Mouse (Mus musculus) limb, embryonic 12.5 days (tissue): Measurements from ENCODE around the gene Apopt1. TPM values are rescaled to one million over a fixed set of nuclear protein-coding genes. Genes with fewer than 3 reads are reported as not detected.

Experiments
- ATAC-seq: fragments of 200-750 bp; cut with Nextera tagmentation; 2 replicates; pipeline ENCODE4 v1.8.0; 2017; ENCODE audit warnings: low read depth, moderate TSS enrichment; ENCODE audit not compliant: insufficient number of reproducible peaks, insufficient read depth, low FRiP score, low TSS enrichment
- H3K27ac ChIP-seq: fragments of 300-500 bp; sonication (generic); 2 replicates; pipeline ENCODE4 v1.5.1; 2016; ENCODE audit warnings: mild to moderate bottlenecking, moderate library complexity
- H3K27me3 ChIP-seq: fragments of 300-500 bp; sonication (generic); 2 replicates; pipeline ENCODE4 v1.6.1; 2016; ENCODE audit warnings: mild to moderate bottlenecking, moderate library complexity
- H3K36me3 ChIP-seq: fragments of 300-500 bp; sonication (generic); 2 replicates; pipeline ENCODE4 v1.6.1; 2016; ENCODE audit warnings: mild to moderate bottlenecking, moderate library complexity
- H3K4me1 ChIP-seq: fragments of 300-500 bp; sonication (generic); replicated peaks from 2 replicates; pipeline ENCODE4 v1.6.1; 2016
- H3K4me2 ChIP-seq: fragments of 300-500 bp; sonication (generic); 2 replicates; pipeline ENCODE4 v1.6.1; 2016; ENCODE audit warnings: mild to moderate bottlenecking, moderate library complexity
- H3K4me3 ChIP-seq: fragments of 300-500 bp; sonication (generic); replicated peaks from 2 replicates; pipeline ENCODE4 v1.5.1; 2016; ENCODE audit warnings: mild to moderate bottlenecking
- H3K9ac ChIP-seq: fragments of 300-500 bp; sonication (generic); replicated peaks from 2 replicates; pipeline ENCODE4 v1.6.1; 2016; ENCODE audit warnings: mild to moderate bottlenecking, moderate library complexity
- H3K9me3 ChIP-seq: fragments of 300-500 bp; sonication (generic); 2 replicates; pipeline ENCODE4 v1.6.1; 2016; ENCODE audit warnings: mild to moderate bottlenecking, moderate library complexity
- WGBS: fragments of 180-500 bp; shearing (Covaris S2); methylation state at CpG from one replicate; pipeline ENCODE4 v1.1.7; 2016; 5-methylcytosine and 5-hydroxymethylcytosine counted together
- polyA plus RNA-seq: library from polyadenylated mRNA; unstranded; fragments of >200 nt; fragmentation: Nextera tagmentation; extraction: Ambion mirVana; gene quantifications from 2 replicates; pipeline ENCODE4 v1.2.1, GENCODE M21; 2016

Gene Apopt1
- polyA plus RNA-seq, 1 experiment from 2014 or later, result 63.8 TPM

DNA sequence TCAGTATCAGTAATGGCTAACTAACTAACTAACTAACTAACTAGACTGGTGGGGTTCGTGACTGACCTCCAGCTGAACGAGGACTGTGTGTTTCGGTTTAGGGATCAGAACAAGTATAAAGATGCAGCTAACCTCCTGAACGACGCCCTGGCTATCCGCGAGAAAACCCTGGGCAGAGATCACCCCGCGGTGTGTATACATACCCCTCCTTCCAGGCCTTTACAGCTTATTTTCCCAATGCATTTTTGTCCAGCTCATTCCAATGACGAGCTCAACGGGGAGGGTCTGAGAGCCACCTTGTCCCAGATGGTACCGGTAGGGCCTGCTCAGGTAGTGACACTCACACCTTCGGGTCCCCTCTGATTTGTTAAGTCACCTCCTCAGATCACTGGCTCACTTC, 64.9 kb downstream of the Apopt1 start:
- no peak overlapping the region for H3K27ac ChIP-seq
- H3K27me3 ChIP-seq, result no peaks in the 10 kb centered on the region
- H3K4me2 ChIP-seq, result no peak overlapping the region
- H3K4me1 ChIP-seq, result no peaks in the 10 kb centered on the region
- no peak for ATAC-seq
- WGBS, result 95% methylated on average over 13 of the region's 13 CpGs
- H3K9ac ChIP-seq, result no peak overlapping the region
- no peak overlapping the region for H3K4me3 ChIP-seq
- H3K9me3 ChIP-seq, result peaks cover 10% of the 10 kb centered on the region
- peaks cover 98% of the 10 kb centered on the region for H3K36me3 ChIP-seq

DNA sequence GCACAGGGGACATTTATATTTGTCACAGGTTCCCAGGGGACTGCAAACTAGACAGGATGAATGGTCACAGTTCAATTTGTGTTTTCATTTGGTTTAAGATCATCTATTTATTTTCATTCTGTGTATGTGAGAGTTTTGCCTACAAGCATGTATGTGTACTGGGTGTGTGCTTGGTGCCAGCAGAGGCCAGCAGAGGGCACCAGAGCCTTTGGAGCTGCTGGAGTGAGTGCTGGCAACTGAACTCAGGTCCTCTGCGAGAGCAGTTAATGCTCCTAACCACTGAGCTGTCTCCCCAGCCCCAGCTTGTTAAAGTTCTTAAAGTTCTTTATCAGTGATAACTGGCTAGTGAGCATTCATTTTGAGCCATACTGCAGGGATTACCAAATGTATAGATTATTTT, 66.5 kb downstream of the Apopt1 start:
- peaks cover 97% of the 10 kb centered on the region for H3K36me3 ChIP-seq
- H3K4me2 ChIP-seq, result no peak overlapping the region
- no peak overlapping the region for H3K9ac ChIP-seq
- no peaks in the 10 kb centered on the region for H3K27me3 ChIP-seq
- H3K9me3 ChIP-seq, result peaks cover 10% of the 10 kb centered on the region
- no peak overlapping the region for H3K4me3 ChIP-seq
- H3K4me1 ChIP-seq, result peaks cover 3% of the 10 kb centered on the region; the same call in 1 of the 2 replicates
- no peak overlapping the region for H3K27ac ChIP-seq
- ATAC-seq, result no peak
- 97% methylated on average over 1 of the region's 1 CpGs for WGBS

DNA sequence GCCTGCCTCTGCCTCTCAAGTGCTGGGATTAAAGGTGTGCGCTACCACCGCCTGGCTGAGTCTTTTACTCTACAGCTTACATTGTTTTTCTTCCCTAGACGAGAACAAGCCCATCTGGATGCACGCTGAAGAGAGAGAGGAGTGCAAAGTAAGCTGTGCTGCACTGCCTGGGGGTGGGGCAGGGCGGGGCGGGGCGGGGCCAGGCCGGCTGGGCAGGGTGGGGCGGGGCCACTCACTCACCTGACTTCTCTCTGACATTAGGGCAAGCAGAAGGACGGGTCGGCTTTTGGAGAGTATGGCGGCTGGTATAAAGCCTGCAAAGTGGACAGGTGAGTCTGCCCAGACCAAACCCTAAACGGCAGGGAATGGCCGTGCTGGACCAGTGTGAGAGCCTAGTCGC, 72.1 kb downstream of the Apopt1 start:
- H3K27me3 ChIP-seq, result no peaks in the 10 kb centered on the region
- 63% methylated on average over 15 of the region's 15 CpGs for WGBS
- peaks cover 3% of the 10 kb centered on the region; the same call in 1 of the 2 replicates for H3K4me1 ChIP-seq
- H3K4me2 ChIP-seq, result no peak overlapping the region
- no peak overlapping the region for H3K4me3 ChIP-seq
- no peak overlapping the region for H3K9ac ChIP-seq
- H3K9me3 ChIP-seq, result no peaks in the 10 kb centered on the region
- H3K27ac ChIP-seq, result no peak overlapping the region
- peaks cover 99% of the 10 kb centered on the region for H3K36me3 ChIP-seq
- no peak for ATAC-seq

DNA sequence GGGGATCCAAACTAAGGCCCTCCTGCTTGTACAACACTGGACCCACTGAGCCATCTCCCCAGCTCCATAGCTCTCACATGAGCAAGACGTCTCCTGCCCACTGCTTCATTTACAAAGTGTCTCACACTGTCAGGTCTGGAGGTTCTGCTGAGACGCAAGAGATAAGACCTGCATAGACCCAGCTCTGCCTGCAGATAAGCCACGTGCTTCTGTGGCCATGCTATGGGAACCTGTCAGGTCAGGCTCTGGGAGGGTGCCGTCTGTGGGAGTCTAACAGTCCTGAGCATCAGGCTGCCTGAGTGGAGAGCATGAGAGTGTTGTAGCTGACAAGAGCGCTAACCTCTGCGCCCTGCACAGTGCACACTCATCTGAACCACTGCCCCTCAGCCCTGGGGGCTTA, 74.0 kb downstream of the Apopt1 start:
- Histone ChIP-seq H3K4me2 (no peak overlapping the region), H3K9ac (no peak overlapping the region), H3K36me3 (peaks cover 99% of the 10 kb centered on the region), H3K4me1 (peaks cover 3% of the 10 kb centered on the region; the same call in 1 of the 2 replicates), H3K4me3 (no peak overlapping the region), H3K27ac (no peak overlapping the region), H3K9me3 (no peaks in the 10 kb centered on the region), H3K27me3 (no peaks in the 10 kb centered on the region)
- WGBS, result 89% methylated on average over 6 of the region's 6 CpGs
- ATAC-seq, result no peak

DNA sequence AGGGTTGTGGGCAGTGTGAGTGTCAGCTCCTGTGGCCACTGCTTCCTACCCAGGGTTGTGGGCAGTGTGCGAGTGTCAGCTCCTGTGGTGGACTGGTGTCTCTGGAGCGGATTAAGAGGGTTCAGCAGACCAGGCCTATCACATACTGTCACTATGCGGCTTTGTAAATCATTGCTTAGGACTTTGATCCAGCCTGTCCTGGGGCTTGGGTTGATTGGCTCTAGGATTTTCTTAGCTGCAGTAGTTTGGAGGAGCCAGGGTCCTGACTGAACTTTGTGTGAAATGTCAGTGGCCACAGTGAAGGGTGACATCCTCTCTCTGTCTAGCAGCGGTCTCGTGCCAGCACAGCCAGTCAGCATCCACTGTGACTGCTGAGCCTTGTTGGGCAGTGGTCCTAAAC, 77.0 kb downstream of the Apopt1 start:
- Histone ChIP-seq H3K4me1 (no peaks in the 10 kb centered on the region), H3K27me3 (no peaks in the 10 kb centered on the region), H3K4me3 (no peak overlapping the region), H3K27ac (no peak overlapping the region), H3K9me3 (no peaks in the 10 kb centered on the region), H3K36me3 (peaks cover 99% of the 10 kb centered on the region), H3K4me2 (no peak overlapping the region), H3K9ac (no peak overlapping the region)
- WGBS, result 95% methylated on average over 5 of the region's 5 CpGs
- ATAC-seq, result no peak

DNA sequence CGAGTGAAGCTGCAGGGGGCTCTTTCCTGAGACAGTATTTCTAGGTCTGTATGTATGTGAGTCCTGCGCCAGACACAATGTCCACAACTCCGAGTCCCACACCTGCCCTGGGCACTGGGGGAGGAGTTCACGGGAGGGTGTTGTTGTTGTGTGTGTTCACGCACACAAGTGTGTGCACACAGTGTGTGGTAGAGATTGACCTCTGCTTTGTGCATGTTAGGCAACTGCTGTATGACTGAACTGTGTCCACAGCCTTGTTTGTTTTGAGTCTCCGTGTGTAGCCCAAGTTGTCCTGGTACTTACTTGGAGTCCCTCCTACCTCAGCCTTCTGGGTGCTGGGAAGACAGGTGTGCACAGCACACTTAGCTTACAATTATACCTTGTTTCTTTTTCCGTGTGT, 77.6 kb downstream of the Apopt1 start:
- Histone ChIP-seq H3K27me3 (no peaks in the 10 kb centered on the region), H3K9me3 (no peaks in the 10 kb centered on the region), H3K4me2 (no peak overlapping the region), H3K9ac (no peak overlapping the region), H3K4me1 (no peaks in the 10 kb centered on the region), H3K4me3 (no peak overlapping the region), H3K36me3 (peaks cover 99% of the 10 kb centered on the region), H3K27ac (no peak overlapping the region)
- no peak for ATAC-seq
- WGBS, result 91% methylated on average over 7 of the region's 7 CpGs

DNA sequence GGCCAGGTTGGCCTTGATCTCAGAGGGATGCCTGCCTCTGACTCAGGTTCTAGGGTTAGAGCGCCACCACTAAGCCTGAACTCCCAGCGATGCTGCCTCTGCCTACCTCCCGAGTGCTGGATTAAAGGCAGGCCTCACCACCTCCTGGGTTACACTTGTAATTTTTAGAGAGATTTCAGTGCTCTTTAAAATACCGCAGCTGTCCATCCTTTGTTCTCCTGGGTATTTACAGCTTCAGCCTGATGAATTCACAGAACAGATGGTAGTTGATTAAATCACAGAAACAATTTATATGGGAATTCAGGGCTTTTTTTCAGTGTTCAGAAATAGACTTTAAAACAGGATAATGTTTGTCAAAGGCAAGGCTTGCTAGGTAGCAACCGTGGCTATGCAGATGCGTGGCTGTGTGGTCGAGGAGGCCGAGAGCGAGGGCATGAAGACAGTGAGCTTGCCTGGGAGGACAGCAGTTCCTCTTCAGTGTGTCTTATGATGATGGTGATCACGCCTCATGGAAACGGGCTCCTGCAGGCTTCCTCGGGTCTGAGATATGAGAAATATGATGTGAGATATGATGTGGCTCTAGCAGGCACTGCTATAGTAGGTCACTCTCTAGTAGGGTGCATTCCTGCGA, 78.5 kb downstream of the Apopt1 start:
- no peak overlapping the region for H3K4me3 ChIP-seq
- H3K4me2 ChIP-seq, result no peak overlapping the region
- no peak overlapping the region for H3K27ac ChIP-seq
- no peak for ATAC-seq
- peaks cover 99% of the 10 kb centered on the region for H3K36me3 ChIP-seq
- H3K9ac ChIP-seq, result no peak overlapping the region
- H3K4me1 ChIP-seq, result no peaks in the 10 kb centered on the region
- 92% methylated on average over 13 of the region's 13 CpGs for WGBS
- H3K9me3 ChIP-seq, result no peaks in the 10 kb centered on the region
- no peaks in the 10 kb centered on the region for H3K27me3 ChIP-seq

DNA sequence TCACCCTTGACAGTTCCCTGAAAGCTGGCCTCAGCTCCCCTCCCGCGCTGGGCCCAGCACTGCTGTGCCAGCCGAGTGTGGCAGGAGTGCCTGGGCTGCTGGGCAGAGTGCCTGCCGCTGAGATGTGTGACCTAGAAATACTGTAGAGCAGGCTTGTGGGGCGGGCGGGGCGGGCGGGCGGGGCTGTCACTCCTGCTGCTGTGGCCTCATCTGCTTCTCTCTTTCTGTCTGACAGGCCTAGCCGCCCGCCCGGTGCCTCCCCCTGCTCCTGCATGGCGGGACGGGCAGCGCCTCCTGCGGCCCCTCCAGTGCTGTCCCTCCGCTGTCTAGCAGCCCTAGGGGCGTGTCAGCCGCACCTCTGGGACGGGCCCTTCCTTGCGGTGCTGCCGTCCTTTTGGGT, 81.0 kb downstream of the Apopt1 start:
- no peak for ATAC-seq

DNA sequence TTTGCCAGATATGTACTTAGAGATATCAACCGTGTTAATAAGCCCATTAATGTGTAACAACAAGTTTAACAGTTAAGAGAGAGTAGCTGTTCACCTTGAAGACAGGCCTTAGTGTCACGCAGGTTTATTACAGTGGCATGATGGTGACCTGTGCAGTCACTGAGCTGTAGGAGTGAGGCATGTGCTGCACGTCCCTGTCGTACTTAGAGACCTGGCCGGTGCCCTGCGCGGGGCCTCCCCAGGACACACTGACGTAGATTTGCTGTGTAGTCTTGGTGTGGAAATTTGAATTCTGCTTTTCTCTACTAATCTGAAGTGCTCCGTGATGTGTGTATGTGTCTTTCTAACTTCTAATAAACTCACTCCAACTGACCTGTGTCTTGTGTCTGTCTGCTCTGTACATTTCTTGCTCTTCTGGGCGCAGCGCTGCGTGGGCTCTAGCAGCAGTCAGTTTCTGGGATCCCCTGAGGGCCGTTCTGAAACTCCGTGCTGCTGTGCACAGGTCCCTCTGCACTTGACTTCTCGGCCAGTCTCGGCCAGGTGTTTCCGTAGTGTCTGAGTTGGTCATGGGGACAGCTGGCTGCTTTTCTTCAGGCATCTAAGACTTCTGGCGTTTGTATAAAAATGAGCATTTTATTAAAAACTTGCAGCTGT, 81.6 kb downstream of the Apopt1 start:
- Histone ChIP-seq H3K36me3 (peaks cover 96% of the 10 kb centered on the region), H3K27ac (no peak overlapping the region), H3K9ac (no peak overlapping the region), H3K4me2 (no peak overlapping the region), H3K27me3 (no peaks in the 10 kb centered on the region), H3K4me1 (no peaks in the 10 kb centered on the region), H3K4me3 (no peak overlapping the region), H3K9me3 (no peaks in the 10 kb centered on the region)
- WGBS, result 89% methylated on average over 18 of the region's 18 CpGs
- no peak for ATAC-seq

More for the DNA sequence above, 81.0 kb downstream of the Apopt1 start:
- H3K36me3 ChIP-seq, result peaks cover 98% of the 10 kb centered on the region
- H3K9ac ChIP-seq, result 0 out of 2 replicates have a peak overlapping the region, but pooled peaks have one; percentile 2
- H3K27ac ChIP-seq, result no peak overlapping the region
- H3K27me3 ChIP-seq, result no peaks in the 10 kb centered on the region
- H3K4me2 ChIP-seq, result no peak overlapping the region
- no peak overlapping the region for H3K4me3 ChIP-seq
- H3K9me3 ChIP-seq, result no peaks in the 10 kb centered on the region
- WGBS, result 80% methylated on average over 22 of the region's 22 CpGs
- no peaks in the 10 kb centered on the region for H3K4me1 ChIP-seq

DNA sequence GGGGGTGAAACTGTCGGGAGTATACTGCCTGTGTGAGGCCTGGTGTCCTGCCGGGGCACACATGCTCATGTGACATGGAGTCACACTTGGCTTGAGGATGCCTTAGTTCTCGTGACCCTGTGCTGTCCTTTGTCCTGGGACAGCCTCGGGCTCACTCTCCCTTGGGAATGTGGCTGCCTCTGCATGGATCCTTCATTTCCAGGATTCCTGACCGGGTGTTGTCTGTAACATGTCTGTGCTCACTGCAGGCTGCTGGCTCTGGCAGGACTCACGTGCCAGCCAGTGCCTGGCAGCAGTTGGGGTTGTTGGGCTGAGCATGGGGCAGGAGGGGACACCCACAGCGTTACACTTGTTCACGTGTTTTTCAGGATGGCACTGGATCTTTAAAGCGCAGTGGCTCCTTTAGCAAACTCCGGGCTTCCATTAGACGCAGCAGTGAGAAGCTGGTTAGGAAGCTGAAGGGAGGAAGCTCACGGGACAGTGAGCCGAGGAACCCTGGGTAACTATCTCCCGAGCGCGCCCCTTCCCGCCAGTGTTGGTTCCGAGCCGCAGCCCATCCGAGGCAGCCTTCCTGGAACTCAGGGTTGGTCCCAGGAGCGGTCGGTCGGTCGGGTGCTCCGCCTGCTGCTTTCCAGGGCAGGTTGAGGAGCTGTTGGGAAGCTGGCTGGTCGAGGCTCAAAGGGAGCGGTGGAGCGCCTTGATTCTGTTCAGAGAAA, 82.3 kb downstream of the Apopt1 start:
- Histone ChIP-seq H3K4me3 (no peak overlapping the region), H3K27ac (no peak overlapping the region), H3K9me3 (no peaks in the 10 kb centered on the region), H3K4me1 (no peaks in the 10 kb centered on the region), H3K27me3 (no peaks in the 10 kb centered on the region), H3K9ac (no peak overlapping the region), H3K36me3 (peaks cover 94% of the 10 kb centered on the region), H3K4me2 (no peak overlapping the region)
- ATAC-seq, result no peak
- WGBS, result 91% methylated on average over 28 of the region's 28 CpGs

DNA sequence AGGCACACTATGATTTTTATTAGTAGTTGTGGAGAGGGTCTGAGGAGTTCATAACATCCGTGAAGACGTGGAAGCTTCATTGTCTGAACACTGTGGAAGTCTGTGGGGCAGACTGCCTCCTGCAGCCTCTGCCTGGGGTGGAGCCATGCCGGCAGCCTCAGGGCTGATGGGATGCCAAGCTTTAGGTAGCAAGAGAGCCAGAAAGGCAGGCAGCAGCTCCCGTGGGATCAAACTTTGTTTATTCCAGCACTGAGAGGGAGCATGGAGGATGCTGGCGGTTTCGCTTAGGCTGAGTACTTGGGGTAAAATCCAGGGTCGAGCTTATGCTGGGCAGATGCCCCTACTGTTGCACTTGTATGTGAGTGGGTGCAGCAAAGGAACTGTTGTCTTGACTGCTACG, 84.2 kb downstream of the Apopt1 start:
- Histone ChIP-seq H3K4me2 (no peak overlapping the region), H3K27me3 (no peaks in the 10 kb centered on the region), H3K4me3 (no peak overlapping the region), H3K9me3 (no peaks in the 10 kb centered on the region), H3K4me1 (no peaks in the 10 kb centered on the region), H3K9ac (no peak overlapping the region), H3K27ac (no peak overlapping the region), H3K36me3 (peaks cover 94% of the 10 kb centered on the region)
- ATAC-seq, result no peak
- WGBS, result 86% methylated on average over 8 of the region's 8 CpGs
